10 mouse cellular contexts compared by ENCODE assay signal in genomic region chr5:139754753-139755152, GRCm38 (mm10). TPM values are rescaled to one million over a fixed set of nuclear protein-coding genes. Genes with fewer than 3 reads are reported as not detected.
A peak's percentile ranks its signal among the peaks of the same experiment; 100 is the strongest.
DNase-seq lines count a peak whose midpoint lies in the region; ATAC-seq and TF ChIP-seq lines count a peak whose summit lies in the region.
"Had no signal": no experiment of that assay in that cellular context is flagged by ENCODE, and none has a peak within 500 bp of the region (broad histone marks: within the 10 kb centered on the region; RNA-seq: fewer than 3 reads in every experiment).

No protein-coding gene starts in this region.

- peak; percentile 85 for DNase-seq in forebrain, embryonic 11.5 days (ENCODE audit: low spot score)
- peak; percentile 63 for DNase-seq in neural tube, embryonic 10.5 days (ENCODE audit: extremely low spot score, low spot score)
- DNase-seq in cerebellum, adult 18-20 months, result peak; percentile 63 to 73
- no peak for DNase-seq in liver, embryonic 14.5 days (ENCODE audit: low read depth in 3 of 3, low spot score in 3 of 3)
- peak in 1 of 2 experiments; percentile 24 for DNase-seq in spleen, adult 2 months (ENCODE audit: low read depth in 1 of 2, low spot score in 2 of 2)

- peaks cover 6% of the 10 kb centered on the region for H3K36me3 ChIP-seq in forebrain, embryonic 11.5 days (ENCODE audit: control insufficient read depth, insufficient read depth, low read length)
- H3K36me3 ChIP-seq in forebrain, embryonic 12.5 days (replicated peaks), result peaks cover 95% of the 10 kb centered on the region
- peaks cover 87% of the 10 kb centered on the region for H3K36me3 ChIP-seq in neural tube, embryonic 15.5 days
- H3K36me3 ChIP-seq in hindbrain, embryonic 16.5 days (ENCODE audit: control insufficient read depth, insufficient read depth, low read length), result peaks cover 48% of the 10 kb centered on the region
- H3K36me3 ChIP-seq in liver, embryonic 14.5 days (replicated peaks; ENCODE audit: control insufficient read depth, insufficient read depth, low read depth), result no peaks in the 10 kb centered on the region; the same call in 1 of the 2 replicates
- peaks cover 43% of the 10 kb centered on the region for H3K36me3 ChIP-seq in spleen, adult 2 months (ENCODE audit: control insufficient read depth, insufficient read depth, low read length)

- H3K4me3 ChIP-seq in forebrain, embryonic 11.5 days (ENCODE audit: low read depth, low read length), result no peak overlapping the region
- no peak overlapping the region for H3K4me3 ChIP-seq in forebrain, embryonic 12.5 days (replicated peaks)
- no peak overlapping the region for H3K4me3 ChIP-seq in neural tube, embryonic 15.5 days (replicated peaks)
- no peak overlapping the region for H3K4me3 ChIP-seq in hindbrain, embryonic 16.5 days (ENCODE audit: low read length)
- H3K4me3 ChIP-seq in liver, embryonic 14.5 days (ENCODE audit: insufficient read depth in 1 of 2, low read depth in 2 of 2, low read length in 2 of 2), result no peak overlapping the region
- H3K4me3 ChIP-seq in spleen, adult 2 months (ENCODE audit: extremely low read depth, insufficient read depth, insufficient read length), result no peak overlapping the region
- H3K4me3 ChIP-seq: heart, embryonic 15.5 days had no signal

- H3K4me1 ChIP-seq in forebrain, embryonic 11.5 days (replicated peaks; ENCODE audit: control insufficient read depth, insufficient read depth, low read length), result no peaks in the 10 kb centered on the region; the same call in 1 of the 2 replicates
- no peaks in the 10 kb centered on the region for H3K4me1 ChIP-seq in forebrain, embryonic 12.5 days
- H3K4me1 ChIP-seq in neural tube, embryonic 15.5 days, result no peaks in the 10 kb centered on the region
- no peaks in the 10 kb centered on the region for H3K4me1 ChIP-seq in hindbrain, embryonic 16.5 days (ENCODE audit: control insufficient read depth, insufficient read depth, low read depth, low read length)
- no peaks in the 10 kb centered on the region for H3K4me1 ChIP-seq in liver, embryonic 14.5 days (replicated peaks; ENCODE audit: control insufficient read depth in 2 of 2, insufficient read depth in 2 of 2, low read length in 1 of 2)
- H3K4me1 ChIP-seq in spleen, adult 2 months (ENCODE audit: control insufficient read depth, insufficient read depth, insufficient read length), result no peaks in the 10 kb centered on the region
- H3K4me1 ChIP-seq: heart, embryonic 15.5 days had no signal

- H3K9me3 ChIP-seq in forebrain, embryonic 11.5 days (ENCODE audit: control insufficient read depth, low read length), result no peaks in the 10 kb centered on the region
- H3K9me3 ChIP-seq in forebrain, embryonic 12.5 days, result no peaks in the 10 kb centered on the region
- no peaks in the 10 kb centered on the region for H3K9me3 ChIP-seq in neural tube, embryonic 15.5 days (replicated peaks)
- H3K9me3 ChIP-seq in hindbrain, embryonic 16.5 days (ENCODE audit: control insufficient read depth, low read length), result no peaks in the 10 kb centered on the region
- no peaks in the 10 kb centered on the region for H3K9me3 ChIP-seq in liver, embryonic 14.5 days (ENCODE audit: control insufficient read depth, low read length)
- H3K9me3 ChIP-seq: heart, embryonic 15.5 days had no signal

- no peak overlapping the region for H3K9ac ChIP-seq in forebrain, embryonic 11.5 days (ENCODE audit: low read length)
- no peak overlapping the region for H3K9ac ChIP-seq in forebrain, embryonic 12.5 days
- H3K9ac ChIP-seq in neural tube, embryonic 15.5 days (replicated peaks), result no peak overlapping the region
- no peak overlapping the region for H3K9ac ChIP-seq in hindbrain, embryonic 16.5 days (ENCODE audit: low read depth, low read length)
- H3K9ac ChIP-seq in liver, embryonic 14.5 days (replicated peaks), result no peak overlapping the region
- H3K9ac ChIP-seq: heart, embryonic 15.5 days had no signal

- no peak overlapping the region for H3K27ac ChIP-seq in forebrain, embryonic 11.5 days (ENCODE audit: low read depth, low read length)
- H3K27ac ChIP-seq in forebrain, embryonic 12.5 days, result no peak overlapping the region
- H3K27ac ChIP-seq in neural tube, embryonic 15.5 days (replicated peaks), result no peak overlapping the region
- H3K27ac ChIP-seq in hindbrain, embryonic 16.5 days (ENCODE audit: low read depth, low read length), result no peak overlapping the region
- H3K27ac ChIP-seq in liver, embryonic 14.5 days, result no peak overlapping the region
- H3K27ac ChIP-seq in spleen, adult 2 months (ENCODE audit: insufficient read depth, low read length), result no peak overlapping the region
- H3K27ac ChIP-seq: heart, embryonic 15.5 days had no signal

- WGBS in forebrain, embryonic 11.5 days, result 30% methylated on average over 12 of the region's 12 CpGs
- WGBS in forebrain, embryonic 12.5 days, result 39% methylated on average over 12 of the region's 12 CpGs
- 34% methylated on average over 12 of the region's 12 CpGs for WGBS in neural tube, embryonic 15.5 days
- whole genome bisulfite sequencing in hindbrain, embryonic 16.5 days, result 39% methylated on average over 12 of the region's 12 CpGs
- WGBS in liver, embryonic 14.5 days (ENCODE audit: insufficient replicate concordance), result 31% methylated on average over 12 of the region's 12 CpGs
- 55% methylated on average over 12 of the region's 12 CpGs for WGBS in spleen, adult 2 months

- no peak overlapping the region for H3K4me2 ChIP-seq in forebrain, embryonic 11.5 days (ENCODE audit: low read depth, low read length, severe bottlenecking)
- H3K4me2 ChIP-seq in forebrain, embryonic 12.5 days, result no peak overlapping the region
- H3K4me2 ChIP-seq in neural tube, embryonic 15.5 days, result no peak overlapping the region
- H3K4me2 ChIP-seq in hindbrain, embryonic 16.5 days (ENCODE audit: low read length), result no peak overlapping the region
- H3K4me2 ChIP-seq in liver, embryonic 14.5 days (ENCODE audit: low read depth), result no peak overlapping the region
- H3K4me2 ChIP-seq: heart, embryonic 15.5 days had no signal

- TF ChIP-seq POLR2A in spleen, adult 2 months (IDR thresholded peaks at IDR 0.05; ENCODE audit: low read depth, low read length), result no peak

- TF ChIP-seq CTCF in liver, embryonic 14.5 days (IDR thresholded peaks at IDR 0.05; ENCODE audit: low read depth), result peak; percentile 95
- peak; percentile 62; the same call in 1 of the 2 replicates for TF ChIP-seq CTCF in spleen, adult 2 months (IDR thresholded peaks at IDR 0.05; ENCODE audit: extremely low read depth, insufficient read depth, insufficient read length, insufficient replicate concordance)

- no peaks in the 10 kb centered on the region for H3K27me3 ChIP-seq in forebrain, embryonic 11.5 days (ENCODE audit: control insufficient read depth, insufficient read depth, low read length)
- H3K27me3 ChIP-seq in forebrain, embryonic 12.5 days, result no peaks in the 10 kb centered on the region
- H3K27me3 ChIP-seq in neural tube, embryonic 15.5 days (replicated peaks), result no peaks in the 10 kb centered on the region
- H3K27me3 ChIP-seq in hindbrain, embryonic 16.5 days (replicated peaks; ENCODE audit: control insufficient read depth, insufficient read depth, low read length), result no peaks in the 10 kb centered on the region
- no peaks in the 10 kb centered on the region for H3K27me3 ChIP-seq in liver, embryonic 14.5 days (ENCODE audit: control insufficient read depth, insufficient read depth, low read length)
- no peaks in the 10 kb centered on the region for H3K27me3 ChIP-seq in spleen, adult 2 months (ENCODE audit: control insufficient read depth, insufficient read depth, low read length)
- H3K27me3 ChIP-seq: heart, embryonic 15.5 days; Patski had no signal

- no peak for TF ChIP-seq EP300 in liver, embryonic 14.5 days (IDR thresholded peaks at IDR 0.05; ENCODE audit: low read depth)

- ATAC-seq in forebrain, embryonic 11.5 days (replicated peaks; ENCODE audit: low FRiP score), result 0 out of 2 replicates have a peak, but pooled peaks have one; percentile 19
- no peak for ATAC-seq in forebrain, embryonic 12.5 days (ENCODE audit: low FRiP score)
- ATAC-seq in neural tube, embryonic 15.5 days (ENCODE audit: low FRiP score), result no peak
- peak; percentile 17; the same call in 1 of the 2 replicates for ATAC-seq in hindbrain, embryonic 16.5 days
- no peak for ATAC-seq in liver, embryonic 14.5 days (ENCODE audit: insufficient read depth)
- ATAC-seq: Patski had no signal

RNA-seq across cellular contexts. Expression of gene Micall2, which starts 18.6 kb away (rescaled TPM):
- polyA plus RNA-seq in forebrain, embryonic 11.5 days (2014; fragmentation: Nextera tagmentation; extraction: Ambion mirVana), result 5.4 and 6.7 TPM in 2 replicates
- polyA plus RNA-seq in forebrain, embryonic 12.5 days (2016; fragmentation: Nextera tagmentation; extraction: Ambion mirVana), result 6.2 and 6.5 TPM in 2 replicates
- polyA plus RNA-seq in neural tube, embryonic 15.5 days (2015; fragmentation: Nextera tagmentation; extraction: Ambion mirVana), result 8.4 and 8.5 TPM in 2 replicates
- polyA plus RNA-seq in hindbrain, embryonic 16.5 days (2015; fragmentation: Nextera tagmentation; extraction: Ambion mirVana), result 12.3 and 12.9 TPM in 2 replicates
- polyA plus RNA-seq in liver, embryonic 14.5 days (2012; rRNA removed), result 8.3 and 8.4 TPM in 2 replicates
- 10.3 and 14.4 TPM in 2 replicates for polyA plus RNA-seq in liver, embryonic 14.5 days (2014; fragmentation: Nextera tagmentation; extraction: Ambion mirVana)
- 7.0 and 7.6 TPM in 2 replicates for polyA plus RNA-seq in spleen, adult 2 months (2012; rRNA removed)

RNA-seq across cellular contexts. Expression of gene Ints1, which starts 20.7 kb away (rescaled TPM):
- polyA plus RNA-seq in forebrain, embryonic 11.5 days (2014; fragmentation: Nextera tagmentation; extraction: Ambion mirVana), result 40.5 and 42.0 TPM in 2 replicates
- 37.7 and 40.8 TPM in 2 replicates for polyA plus RNA-seq in forebrain, embryonic 12.5 days (2016; fragmentation: Nextera tagmentation; extraction: Ambion mirVana)
- 25.6 and 29.0 TPM in 2 replicates for polyA plus RNA-seq in neural tube, embryonic 15.5 days (2015; fragmentation: Nextera tagmentation; extraction: Ambion mirVana)
- 27.1 and 32.6 TPM in 2 replicates for polyA plus RNA-seq in hindbrain, embryonic 16.5 days (2015; fragmentation: Nextera tagmentation; extraction: Ambion mirVana)
- polyA plus RNA-seq in liver, embryonic 14.5 days (2012; rRNA removed), result 12.1 and 14.5 TPM in 2 replicates
- polyA plus RNA-seq in liver, embryonic 14.5 days (2014; fragmentation: Nextera tagmentation; extraction: Ambion mirVana), result 13.5 and 17.5 TPM in 2 replicates
- polyA plus RNA-seq in spleen, adult 2 months (2012; rRNA removed), result 72.1 and 85.4 TPM in 2 replicates

RNA-seq across cellular contexts. Expression of gene Mafk, which starts 36.6 kb away (rescaled TPM):
- polyA plus RNA-seq in forebrain, embryonic 11.5 days (2014; fragmentation: Nextera tagmentation; extraction: Ambion mirVana), result 7.5 and 8.3 TPM in 2 replicates
- polyA plus RNA-seq in forebrain, embryonic 12.5 days (2016; fragmentation: Nextera tagmentation; extraction: Ambion mirVana), result 11.4 and 12.0 TPM in 2 replicates
- 10.8 and 14.2 TPM in 2 replicates for polyA plus RNA-seq in neural tube, embryonic 15.5 days (2015; fragmentation: Nextera tagmentation; extraction: Ambion mirVana)
- 12.1 and 13.0 TPM in 2 replicates for polyA plus RNA-seq in hindbrain, embryonic 16.5 days (2015; fragmentation: Nextera tagmentation; extraction: Ambion mirVana)
- 21.6 and 23.0 TPM in 2 replicates for polyA plus RNA-seq in liver, embryonic 14.5 days (2012; rRNA removed)
- 20.7 and 22.7 TPM in 2 replicates for polyA plus RNA-seq in liver, embryonic 14.5 days (2014; fragmentation: Nextera tagmentation; extraction: Ambion mirVana)
- 26.8 and 29.7 TPM in 2 replicates for polyA plus RNA-seq in spleen, adult 2 months (2012; rRNA removed)

Comparison
In these comparisons a context has a peak if more than half of its experiments do, and no peak if none do; other contexts are left out.
1. ATAC-seq: peak in forebrain, embryonic 11.5 days (single experiment) and hindbrain, embryonic 16.5 days (single experiment); none in forebrain, embryonic 12.5 days (single experiment), neural tube, embryonic 15.5 days (single experiment) and liver, embryonic 14.5 days (single experiment).
2. DNase-seq: peak in forebrain, embryonic 11.5 days (single experiment), neural tube, embryonic 10.5 days (single experiment) and cerebellum, adult 18-20 months (2 of 2); none in liver, embryonic 14.5 days (0 of 3).